Mouse (Mus musculus) left cerebral cortex, adult 9 months (tissue): ENCODE data around the gene Med12.
A peak's percentile ranks its signal among the peaks of the same experiment; 100 is the strongest.
"Not testable (repeated sequence)": the region's sequence is repeated elsewhere in the genome, so short reads cannot be mapped to it uniquely, and the experiment has no call there.

ENCODE experiments used
- DNase-seq, 2 experiments: peaks; one replicate each; pipeline ENCODE4 v3.0.0; 2022; ENCODE audit warnings: low spot score in 2 of 2

Med12 gene

GRCm38 (mm10) chrX:101299473-101300426, 25.9 kb downstream of the Med12 start:
- DNase-seq, result no peak

GRCm38 (mm10) chrX:101300427-101301030, 26.7 kb downstream of the Med12 start:
- no peak for DNase-seq

GRCm38 (mm10) chrX:101301654-101302053, 27.8 kb downstream of the Med12 start:
- no peak for DNase-seq

GRCm38 (mm10) chrX:101304646-101305045, 30.8 kb downstream of the Med12 start:
- DNase-seq, result no peak

GRCm38 (mm10) chrX:101309299-101309698, 35.5 kb downstream of the Med12 start:
- peak in 1 of 2 experiments; percentile 51 for DNase-seq

- peak; percentile 82 to 92 for DNase-seq
These were observed 40.0 kb downstream of the Med12 start for GRCm38 (mm10) chrX:101313625-101314359.

- no peak for DNase-seq
These were observed 45.9 kb downstream of the Med12 start for GRCm38 (mm10) chrX:101319775-101320174.

- DNase-seq, result no peak
These were observed 52.4 kb downstream of the Med12 start for GRCm38 (mm10) chrX:101325989-101326899.

GRCm38 (mm10) chrX:101329372-101330028, 55.7 kb downstream of the Med12 start:
- peak in 1 of 2 experiments; percentile 79 for DNase-seq

GRCm38 (mm10) chrX:101332031-101332374, 58.2 kb downstream of the Med12 start:
- no peak for DNase-seq

GRCm38 (mm10) chrX:101332375-101333211, 58.8 kb downstream of the Med12 start:
- DNase-seq, result peak; percentile 92 to 94

- no peak for DNase-seq
These were observed 60.8 kb downstream of the Med12 start for GRCm38 (mm10) chrX:101334606-101335005.

- no peak for DNase-seq
These were observed 64.8 kb downstream of the Med12 start for GRCm38 (mm10) chrX:101338666-101339065.

- DNase-seq, result not testable (repeated sequence)
These were observed 69.0 kb downstream of the Med12 start for GRCm38 (mm10) chrX:101342837-101343236.

GRCm38 (mm10) chrX:101345456-101345855, 71.6 kb downstream of the Med12 start:
- no peak for DNase-seq

- DNase-seq, result no peak
These were observed 72.6 kb downstream of the Med12 start for GRCm38 (mm10) chrX:101346475-101346874.
